Mouse (Mus musculus) lung, postnatal 0 days (tissue): ENCODE data around the gene H2afy.

Source experiments
- CTCF ChIP-seq: IDR thresholded peaks from 2 replicates; pipeline ENCODE4 v1.5.1; 2016; ENCODE audit warnings: antibody characterized with exemption, mild to moderate bottlenecking
- EP300 ChIP-seq: IDR thresholded peaks from 2 replicates; pipeline ENCODE4 v1.6.1; 2016; ENCODE audit warnings: antibody characterized with exemption, mild to moderate bottlenecking, control low read depth

DNA sequence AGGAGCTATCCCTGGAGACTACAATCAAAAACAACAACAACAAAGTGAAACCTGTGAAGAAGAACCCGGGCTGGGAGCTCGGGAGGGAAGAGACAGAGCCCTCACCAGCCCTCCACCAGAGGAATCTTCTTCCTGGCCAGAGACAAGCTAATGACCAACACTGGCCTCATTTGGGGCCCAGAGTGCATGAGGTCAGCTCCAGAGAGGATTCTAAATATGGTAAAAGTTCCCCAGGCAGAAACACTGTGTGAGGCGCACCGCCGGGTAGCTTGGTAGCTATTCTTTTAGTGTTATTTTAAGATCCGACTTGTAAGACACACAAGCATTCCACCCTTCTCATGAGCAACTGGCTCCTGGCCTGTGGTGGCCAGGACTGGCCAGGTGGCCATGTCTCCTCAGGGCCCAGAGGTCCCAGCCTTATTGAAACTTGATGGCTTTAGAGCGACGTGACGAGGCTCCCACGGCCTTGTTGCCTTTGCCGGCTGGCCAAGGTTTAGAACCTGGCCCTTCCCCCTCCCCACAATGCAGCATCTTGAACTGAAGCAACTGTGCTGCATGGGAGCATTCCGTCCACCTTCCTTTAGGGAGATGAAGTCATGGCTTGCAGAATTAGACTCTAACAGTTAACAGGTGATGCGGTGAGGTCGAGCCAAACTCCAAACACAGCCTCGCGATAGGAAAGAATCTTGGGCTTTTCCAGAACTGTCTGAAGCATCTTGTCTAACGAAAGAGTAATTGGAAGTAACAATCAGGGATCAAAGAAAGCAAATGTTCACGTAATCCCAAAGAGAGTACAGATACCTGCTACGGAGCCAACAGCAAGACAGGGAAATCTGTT, 25.2 kb downstream of the H2afy start:
- no peak for TF ChIP-seq CTCF
- TF ChIP-seq EP300, result no peak
